Mouse (Mus musculus): Measurements from ENCODE around the gene Klk1. TPM values are rescaled to one million over a fixed set of nuclear protein-coding genes. Genes with fewer than 3 reads are reported as not detected.
A peak's percentile ranks its signal among the peaks of the same experiment; 100 is the strongest.
"Not testable (repeated sequence)": the region's sequence is repeated elsewhere in the genome, so short reads cannot be mapped to it uniquely, and the experiment has no call there.

The Klk1 gene
- polyA plus RNA-seq, 1 experiment from 2014 or later = 1.1 TPM

DNA sequence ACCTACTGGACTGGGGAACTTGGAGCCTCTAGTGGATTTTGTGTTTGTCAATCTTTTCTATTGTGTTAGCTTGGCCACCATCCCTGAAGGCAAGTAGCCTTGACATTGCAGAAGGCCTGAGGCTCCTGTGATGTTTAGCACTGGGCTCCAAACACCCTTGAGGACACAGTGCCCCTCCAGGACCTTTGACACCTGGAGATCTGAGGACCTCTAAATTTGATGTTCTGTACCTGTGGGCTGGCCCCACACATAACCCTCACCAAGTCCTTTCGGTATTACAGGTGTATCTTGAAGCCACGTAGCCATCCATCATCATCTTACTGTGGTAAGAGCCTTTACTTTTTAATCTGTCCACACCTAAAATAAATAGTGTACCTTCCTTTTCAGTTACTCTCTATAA is 22.8 kb downstream of the Klk1 start:
- H3K9me3 ChIP-seq (replicated peaks; ENCODE audit: control insufficient read depth, low read length) = no peaks in the 10 kb centered on the region
- no peaks in the 10 kb centered on the region for H3K27me3 ChIP-seq (ENCODE audit: control insufficient read depth, insufficient read depth, low read depth, low read length)
- peaks cover 12% of the 10 kb centered on the region for H3K36me3 ChIP-seq (ENCODE audit: control insufficient read depth, insufficient read depth)
- H3K4me2 ChIP-seq (ENCODE audit: low read depth, low read length) = peak overlapping the region; percentile 81
- peak overlapping the region; percentile 94 for H3K4me3 ChIP-seq (ENCODE audit: low read depth, low read length)
- 77% methylated on average over 2 of the region's 2 CpGs for WGBS (ENCODE audit: insufficient replicate concordance)
- H3K4me1 ChIP-seq (ENCODE audit: control insufficient read depth, low read depth, low read length) = peaks cover 18% of the 10 kb centered on the region
- no peak for ATAC-seq (ENCODE audit: low read depth)
- H3K27ac ChIP-seq (ENCODE audit: low read length) = no peak overlapping the region
- peak overlapping the region; percentile 37; the same call in 1 of the 2 replicates for H3K9ac ChIP-seq (ENCODE audit: low read depth, low read length)

DNA sequence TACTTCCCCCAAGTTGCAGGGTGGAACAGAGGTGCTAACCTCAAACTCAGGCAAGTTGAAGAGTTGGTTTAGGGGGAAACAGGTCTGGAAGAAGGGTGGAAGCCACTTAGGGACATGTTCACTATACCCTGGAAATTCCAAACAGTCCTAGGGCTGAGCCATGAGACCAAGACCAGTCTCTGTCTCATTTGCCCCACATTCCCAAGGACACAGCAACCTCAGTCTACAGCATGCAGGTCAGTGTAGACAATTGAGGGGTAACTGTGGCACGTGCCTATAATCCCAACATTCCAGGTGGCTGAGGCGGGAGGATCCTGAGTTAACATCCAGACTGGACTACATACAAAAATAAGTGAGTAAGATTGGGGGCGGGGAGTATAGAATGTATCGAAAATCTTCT is 24.1 kb downstream of the Klk1 start:
- Histone ChIP-seq H3K36me3 (ENCODE audit: control insufficient read depth, insufficient read depth) (peaks cover 12% of the 10 kb centered on the region), H3K4me3 (ENCODE audit: low read depth, low read length) (no peak overlapping the region), H3K4me1 (ENCODE audit: control insufficient read depth, low read depth, low read length) (peaks cover 18% of the 10 kb centered on the region), H3K4me2 (ENCODE audit: low read depth, low read length) (no peak overlapping the region), H3K9me3 (replicated peaks; ENCODE audit: control insufficient read depth, low read length) (no peaks in the 10 kb centered on the region), H3K9ac (ENCODE audit: low read depth, low read length) (no peak overlapping the region), H3K27me3 (ENCODE audit: control insufficient read depth, insufficient read depth, low read depth, low read length) (no peaks in the 10 kb centered on the region), H3K27ac (ENCODE audit: low read length) (no peak overlapping the region)
- ATAC-seq (ENCODE audit: low read depth) = no peak
- WGBS (ENCODE audit: insufficient replicate concordance) = 80% methylated on average over 4 of the region's 4 CpGs

DNA sequence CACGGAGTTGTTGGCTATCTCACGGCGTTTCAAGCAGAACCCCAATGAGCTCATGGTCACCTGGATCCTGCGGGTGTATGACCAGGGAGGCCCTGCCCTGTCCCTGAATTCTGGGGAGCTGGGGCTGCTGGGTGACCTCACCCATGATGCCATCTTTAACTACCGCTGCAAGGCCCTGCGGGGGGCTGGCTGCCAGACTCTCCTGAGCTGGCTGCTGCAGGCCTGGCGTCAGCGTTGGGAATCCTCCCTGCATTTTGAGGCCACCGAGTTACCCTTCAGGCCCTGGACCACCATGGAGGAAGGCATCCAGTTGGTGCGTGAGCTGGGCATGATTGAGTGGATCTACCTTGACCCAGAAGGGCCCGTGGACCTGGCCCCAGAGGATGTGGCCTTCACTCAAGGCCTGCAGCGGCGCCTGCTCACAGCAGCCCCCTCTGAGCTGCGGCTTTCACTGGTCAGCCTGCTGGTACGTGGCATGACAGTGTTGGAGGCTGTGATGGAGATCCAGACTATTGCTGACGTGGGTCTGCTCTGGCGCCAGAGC is 25.6 kb downstream of the Klk1 start:
- H3K9ac ChIP-seq (ENCODE audit: low read depth, low read length); H3K9me3 ChIP-seq (replicated peaks; ENCODE audit: control insufficient read depth, low read length); H3K27me3 ChIP-seq (ENCODE audit: control insufficient read depth, insufficient read depth, low read depth, low read length); H3K27ac ChIP-seq (ENCODE audit: low read length); H3K4me3 ChIP-seq (ENCODE audit: low read depth, low read length); H3K4me2 ChIP-seq (ENCODE audit: low read depth, low read length); ATAC-seq (ENCODE audit: low read depth): not testable (repeated sequence)
- 80% methylated on average over 17 of the region's 17 CpGs for WGBS (ENCODE audit: insufficient replicate concordance)
- peaks cover 12% of the 10 kb centered on the region; the same call in 1 of the 2 replicates for H3K4me1 ChIP-seq (ENCODE audit: control insufficient read depth, low read depth, low read length)
- peaks cover 12% of the 10 kb centered on the region for H3K36me3 ChIP-seq (ENCODE audit: control insufficient read depth, insufficient read depth)

DNA sequence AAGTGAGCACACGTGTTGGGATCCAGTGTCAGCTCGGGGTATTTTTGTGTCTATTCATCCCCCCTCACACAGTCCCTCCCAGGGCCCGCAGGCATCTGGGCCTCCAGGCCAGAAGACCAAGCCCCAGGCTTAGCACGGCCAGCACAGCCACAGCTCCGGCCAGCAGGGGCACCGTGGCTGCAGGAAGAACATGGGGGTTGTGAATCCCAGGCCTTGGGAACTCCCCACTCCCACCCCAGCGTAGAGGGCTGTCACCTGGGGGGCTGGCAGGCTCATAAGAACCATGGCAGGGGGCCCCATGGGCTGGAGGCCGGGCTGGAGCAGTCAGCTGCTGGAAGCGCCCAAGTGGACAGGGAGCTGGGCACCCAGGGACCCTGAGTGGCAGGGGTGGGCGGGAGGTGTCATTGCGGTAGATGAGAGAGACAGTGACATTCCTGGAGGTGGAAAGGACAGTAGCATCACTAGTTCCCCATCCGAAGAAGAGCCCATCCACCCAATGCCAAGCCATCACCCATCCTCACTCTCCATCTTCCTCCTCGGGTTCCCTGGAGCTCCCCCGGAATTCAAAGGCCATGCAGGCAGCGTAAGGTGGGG is 28.0 kb downstream of the Klk1 start:
- WGBS (ENCODE audit: insufficient replicate concordance) = 65% methylated on average over 15 of the region's 15 CpGs
- H3K9me3 ChIP-seq (replicated peaks; ENCODE audit: control insufficient read depth, low read length) = no peaks in the 10 kb centered on the region
- ATAC-seq (ENCODE audit: low read depth) = no peak
- H3K4me2 ChIP-seq (ENCODE audit: low read depth, low read length) = no peak overlapping the region
- H3K27me3 ChIP-seq (ENCODE audit: control insufficient read depth, insufficient read depth, low read depth, low read length) = no peaks in the 10 kb centered on the region
- peaks cover 12% of the 10 kb centered on the region for H3K36me3 ChIP-seq (ENCODE audit: control insufficient read depth, insufficient read depth)
- H3K9ac ChIP-seq (ENCODE audit: low read depth, low read length) = no peak overlapping the region
- H3K27ac ChIP-seq (ENCODE audit: low read length) = no peak overlapping the region
- H3K4me3 ChIP-seq (ENCODE audit: low read depth, low read length) = no peak overlapping the region
- peaks cover 2% of the 10 kb centered on the region; the same call in 1 of the 2 replicates for H3K4me1 ChIP-seq (ENCODE audit: control insufficient read depth, low read depth, low read length)

DNA sequence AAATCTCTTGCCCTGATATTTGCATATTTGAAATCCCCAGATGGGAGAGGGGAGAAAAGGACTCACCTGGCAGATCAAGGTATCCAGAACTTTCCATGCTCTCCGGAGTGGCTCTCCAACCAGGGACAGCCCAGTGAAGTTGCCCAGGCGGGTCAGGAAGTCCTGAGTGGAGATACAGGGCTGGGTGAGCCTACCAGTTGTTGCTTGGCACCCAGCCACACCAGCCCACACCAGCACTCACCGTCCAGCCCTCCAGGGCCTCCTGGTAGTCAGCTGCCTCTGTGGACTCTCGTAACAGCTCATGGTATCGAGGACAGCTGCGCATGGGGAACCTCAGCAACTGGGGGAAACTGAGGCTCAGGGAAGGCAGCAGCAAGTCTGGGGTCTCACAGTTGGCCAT is 29.8 kb downstream of the Klk1 start:
- no peaks in the 10 kb centered on the region for H3K4me1 ChIP-seq (ENCODE audit: control insufficient read depth, low read depth, low read length)
- H3K9ac ChIP-seq (ENCODE audit: low read depth, low read length) = no peak overlapping the region
- no peak overlapping the region for H3K4me2 ChIP-seq (ENCODE audit: low read depth, low read length)
- H3K9me3 ChIP-seq (replicated peaks; ENCODE audit: control insufficient read depth, low read length) = no peaks in the 10 kb centered on the region
- H3K4me3 ChIP-seq (ENCODE audit: low read depth, low read length) = no peak overlapping the region
- no peaks in the 10 kb centered on the region for H3K27me3 ChIP-seq (ENCODE audit: control insufficient read depth, insufficient read depth, low read depth, low read length)
- WGBS (ENCODE audit: insufficient replicate concordance) = 59% methylated on average over 6 of the region's 6 CpGs
- H3K36me3 ChIP-seq (ENCODE audit: control insufficient read depth, insufficient read depth) = peaks cover 5% of the 10 kb centered on the region
- H3K27ac ChIP-seq (ENCODE audit: low read length) = no peak overlapping the region
- no peak for ATAC-seq (ENCODE audit: low read depth)

DNA sequence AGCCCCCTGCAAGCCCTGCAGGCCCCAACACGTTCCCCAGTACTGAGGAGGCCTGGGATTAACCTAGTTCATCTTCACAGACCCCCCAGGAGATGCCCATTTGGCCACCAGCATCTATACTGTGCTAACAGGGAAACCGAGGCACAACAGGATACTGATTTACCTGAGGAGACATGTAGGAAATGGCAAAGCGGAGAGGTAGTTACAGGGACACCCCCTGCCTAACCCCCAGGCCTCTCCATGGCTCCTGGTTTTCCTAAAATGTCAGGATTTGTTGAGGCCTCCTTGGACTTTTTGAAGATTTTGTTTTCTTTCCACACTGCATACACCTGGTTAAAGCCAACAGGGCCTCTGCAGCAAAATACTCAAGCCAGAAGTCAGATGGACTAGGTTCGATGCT is 32.1 kb downstream of the Klk1 start, which contains the start of gene Acp4:
Acp4 (minus strand) TSS at position 101 of the 400 bp plus-strand sequence.
- H3K4me2 ChIP-seq (ENCODE audit: low read depth, low read length) = no peak within 1 kb of the TSS
- H3K27me3 ChIP-seq (ENCODE audit: control insufficient read depth, insufficient read depth, low read depth, low read length) = peaks cover 4% of the 10 kb centered on the region; the same call in 1 of the 2 replicates
- H3K27ac ChIP-seq (ENCODE audit: low read length) = no peak within 1 kb of the TSS
- no peaks in the 10 kb centered on the region for H3K4me1 ChIP-seq (ENCODE audit: control insufficient read depth, low read depth, low read length)
- no peak within 1 kb of the TSS for H3K9ac ChIP-seq (ENCODE audit: low read depth, low read length)
- H3K9me3 ChIP-seq (replicated peaks; ENCODE audit: control insufficient read depth, low read length) = no peaks in the 10 kb centered on the region
- WGBS (ENCODE audit: insufficient replicate concordance) = 57% methylated on average over 4 of the region's 4 CpGs
- no peak for ATAC-seq (ENCODE audit: low read depth)
- H3K36me3 ChIP-seq (ENCODE audit: control insufficient read depth, insufficient read depth) = no peaks in the 10 kb centered on the region
- no peak within 1 kb of the TSS for H3K4me3 ChIP-seq (ENCODE audit: low read depth, low read length)

DNA sequence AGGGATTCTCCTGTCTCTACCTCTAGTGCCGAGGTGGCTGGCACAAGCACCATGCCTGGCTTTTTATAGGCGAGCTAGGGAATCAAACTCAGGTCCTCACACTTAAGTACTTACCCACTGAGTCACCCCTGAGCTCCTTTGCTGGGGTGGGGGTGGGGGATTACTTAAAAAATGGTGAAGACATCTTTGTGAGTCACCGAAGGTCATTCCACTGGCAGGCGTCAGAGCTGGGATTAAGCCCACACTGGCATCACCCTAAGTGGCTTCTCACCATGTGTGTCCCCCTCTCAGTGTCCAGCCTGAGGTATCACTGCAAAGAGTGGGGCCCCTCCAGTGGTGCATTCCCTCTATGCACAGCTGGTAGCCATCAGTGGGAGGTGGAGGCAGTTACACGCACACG is 35.2 kb downstream of the Klk1 start:
- Histone ChIP-seq H3K9me3 (replicated peaks; ENCODE audit: control insufficient read depth, low read length) (no peaks in the 10 kb centered on the region), H3K27me3 (ENCODE audit: control insufficient read depth, insufficient read depth, low read depth, low read length) (peaks cover 14% of the 10 kb centered on the region), H3K4me1 (ENCODE audit: control insufficient read depth, low read depth, low read length) (peaks cover 3% of the 10 kb centered on the region), H3K4me2 (ENCODE audit: low read depth, low read length) (no peak overlapping the region), H3K9ac (ENCODE audit: low read depth, low read length) (no peak overlapping the region), H3K4me3 (ENCODE audit: low read depth, low read length) (no peak overlapping the region), H3K36me3 (ENCODE audit: control insufficient read depth, insufficient read depth) (no peaks in the 10 kb centered on the region), H3K27ac (ENCODE audit: low read length) (no peak overlapping the region)
- no peak for ATAC-seq (ENCODE audit: low read depth)
- WGBS (ENCODE audit: insufficient replicate concordance) = 60% methylated on average over 6 of the region's 6 CpGs

DNA sequence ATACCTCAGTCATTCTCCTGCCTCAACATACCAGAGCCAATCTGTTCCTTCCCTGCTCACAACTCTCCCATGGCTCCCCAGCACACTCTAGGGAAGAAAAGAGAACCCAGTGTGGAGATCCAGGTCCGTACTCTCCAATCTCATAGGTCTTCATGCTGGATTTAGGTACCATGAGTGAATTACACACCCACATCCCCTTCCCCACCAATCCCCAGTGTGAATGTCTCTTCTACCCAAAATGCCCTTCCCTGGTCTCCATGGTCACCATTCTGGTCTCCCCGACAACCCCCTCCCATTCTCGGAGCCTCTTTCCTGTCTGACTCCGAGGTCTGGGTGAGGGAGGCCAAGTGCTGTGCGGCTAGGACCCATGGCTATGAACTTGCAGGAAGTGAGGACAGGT is 36.0 kb downstream of the Klk1 start, which contains the start of gene Gm15517:
Gm15517 (plus strand) TSS at position 301 of the 400 bp plus-strand sequence.
- 40% methylated on average over 5 of the region's 5 CpGs for WGBS (ENCODE audit: insufficient replicate concordance)
- no peak for ATAC-seq (ENCODE audit: low read depth)
- Histone ChIP-seq H3K27ac (ENCODE audit: low read length) (no peak within 1 kb of the TSS), H3K9ac (ENCODE audit: low read depth, low read length) (no peak within 1 kb of the TSS), H3K4me1 (ENCODE audit: control insufficient read depth, low read depth, low read length) (peaks cover 3% of the 10 kb centered on the region), H3K4me2 (ENCODE audit: low read depth, low read length) (no peak within 1 kb of the TSS), H3K4me3 (ENCODE audit: low read depth, low read length) (no peak within 1 kb of the TSS), H3K27me3 (ENCODE audit: control insufficient read depth, insufficient read depth, low read depth, low read length) (peaks cover 14% of the 10 kb centered on the region), H3K9me3 (replicated peaks; ENCODE audit: control insufficient read depth, low read length) (no peaks in the 10 kb centered on the region), H3K36me3 (ENCODE audit: control insufficient read depth, insufficient read depth) (no peaks in the 10 kb centered on the region)

DNA sequence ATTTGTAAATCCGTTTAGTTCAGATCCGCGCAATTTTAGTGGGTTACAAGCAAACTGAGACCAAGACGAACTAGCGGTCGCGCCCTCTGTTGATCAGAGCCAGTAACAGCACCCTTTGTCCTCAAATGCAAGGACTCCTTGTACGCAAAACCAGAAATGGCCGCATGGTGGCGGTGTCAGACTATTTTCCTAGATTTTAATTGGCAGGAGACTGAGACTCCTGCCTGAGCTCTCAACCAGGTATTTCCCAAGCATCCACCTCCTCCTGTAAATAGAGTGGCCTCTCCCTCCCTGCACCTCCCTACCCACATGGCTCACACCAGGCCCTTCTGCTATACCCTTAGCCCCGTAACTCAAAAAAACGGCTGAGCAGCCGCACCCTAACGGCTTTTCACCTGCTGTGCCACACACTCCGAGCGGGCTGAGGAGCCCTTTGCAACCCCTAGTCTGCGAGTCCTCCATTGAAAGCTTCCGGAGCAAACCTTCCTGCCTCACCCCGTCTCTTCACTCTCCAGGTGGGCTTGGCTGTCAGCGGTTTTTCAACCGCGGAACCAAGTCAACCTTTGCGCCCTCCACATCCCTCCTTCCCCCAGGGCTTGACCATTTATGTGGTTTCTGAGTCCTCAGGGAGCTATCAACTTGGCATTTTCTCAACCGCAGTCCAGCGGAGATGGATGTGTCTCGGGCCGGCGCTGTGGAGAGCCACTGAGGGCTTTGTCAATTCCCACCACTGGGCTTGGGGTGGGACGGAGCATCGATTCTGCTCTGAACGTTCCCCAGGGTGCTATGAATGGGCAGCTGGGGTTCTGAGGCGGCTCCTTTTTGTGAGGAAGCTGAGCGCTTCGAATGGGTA is 37.9 kb downstream of the Klk1 start:
- Histone ChIP-seq H3K4me3 (ENCODE audit: low read depth, low read length) (no peak overlapping the region), H3K9ac (ENCODE audit: low read depth, low read length) (no peak overlapping the region), H3K36me3 (ENCODE audit: control insufficient read depth, insufficient read depth) (no peaks in the 10 kb centered on the region), H3K9me3 (replicated peaks; ENCODE audit: control insufficient read depth, low read length) (no peaks in the 10 kb centered on the region), H3K4me2 (ENCODE audit: low read depth, low read length) (peak overlapping the region; percentile 28; the same call in 1 of the 2 replicates), H3K27me3 (ENCODE audit: control insufficient read depth, insufficient read depth, low read depth, low read length) (peaks cover 16% of the 10 kb centered on the region), H3K4me1 (ENCODE audit: control insufficient read depth, low read depth, low read length) (peaks cover 3% of the 10 kb centered on the region), H3K27ac (ENCODE audit: low read length) (no peak overlapping the region)
- ATAC-seq (ENCODE audit: low read depth) = peak; percentile 64
- 2% methylated on average over 34 of the region's 34 CpGs for WGBS (ENCODE audit: insufficient replicate concordance)

Data from liver, embryonic 16.5 days (tissue).